Mouse (Mus musculus) retina, adult 2 months (tissue): Measurements from ENCODE around the gene Pik3cb.

Experiments
- DNase-seq: peaks from one replicate; pipeline ENCODE4 v3.0.0-alpha.2; 2012; ENCODE audit warnings: low read depth, low spot score

Gene Pik3cb

DNA sequence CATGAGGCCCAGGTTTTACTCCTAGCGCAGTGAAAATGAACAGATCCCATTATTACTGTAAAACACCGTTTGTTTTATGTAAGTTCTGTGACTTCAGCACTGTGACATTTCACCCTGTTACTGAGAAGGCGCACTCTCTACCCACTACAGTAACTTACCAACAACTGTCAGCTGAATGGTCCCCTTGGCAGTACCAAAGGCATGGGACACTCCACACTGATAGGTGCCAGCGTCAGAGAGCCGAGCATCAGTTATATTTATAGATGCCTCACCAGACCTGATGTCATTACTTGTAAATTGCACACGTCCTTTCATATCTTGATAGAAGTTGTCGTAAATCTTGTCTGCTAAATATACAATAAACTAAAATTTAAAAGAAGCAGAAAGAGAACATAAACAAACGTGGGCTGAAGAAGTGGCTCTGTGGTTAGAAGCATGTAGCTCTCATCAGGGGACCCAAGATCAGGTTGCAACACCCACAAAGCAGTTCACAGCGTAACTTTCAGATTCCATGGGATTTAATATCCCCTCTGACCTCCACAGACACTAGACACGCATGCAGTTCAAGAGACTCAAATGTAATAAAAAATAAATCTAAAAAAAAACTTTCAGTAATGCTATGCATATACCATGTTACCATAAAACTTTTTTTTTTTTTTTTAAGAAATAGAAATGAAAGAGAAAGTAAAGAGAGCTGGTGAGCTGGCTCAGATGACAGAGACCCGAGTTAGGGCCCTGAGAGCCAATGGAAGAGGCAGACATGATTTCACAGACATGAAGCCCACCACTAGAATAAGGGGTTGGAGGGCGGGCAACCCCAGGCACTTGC, 131.1 kb downstream of the Pik3cb start:
- no peak for DNase-seq

GRCm38 (mm10) chr9:99001326-99001725, 139.1 kb downstream of the Pik3cb start:
- DNase-seq = no peak

DNA sequence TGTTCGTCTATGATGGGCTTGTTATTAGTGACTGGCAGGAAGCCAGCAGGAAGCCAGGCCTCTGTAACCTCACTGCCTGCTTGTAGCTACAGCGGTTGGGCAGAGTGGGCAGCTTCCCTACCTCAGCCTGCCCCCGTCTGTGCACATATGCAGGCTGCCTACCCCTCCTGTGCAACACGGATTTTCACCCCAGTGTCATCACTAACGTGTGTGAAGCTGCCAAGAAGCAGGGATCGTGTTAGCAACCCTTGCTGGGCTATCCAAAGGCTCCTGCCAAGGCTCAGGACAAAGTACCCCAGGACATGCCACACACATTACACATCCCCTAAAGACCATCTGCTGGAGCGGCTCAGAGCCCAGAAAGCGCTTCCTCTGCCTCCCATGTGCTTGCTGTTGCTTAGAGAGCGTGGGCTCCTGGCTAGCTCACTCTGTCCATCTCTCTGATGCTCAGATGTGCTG, 140.5 kb downstream of the Pik3cb start:
- DNase-seq = no peak

DNA sequence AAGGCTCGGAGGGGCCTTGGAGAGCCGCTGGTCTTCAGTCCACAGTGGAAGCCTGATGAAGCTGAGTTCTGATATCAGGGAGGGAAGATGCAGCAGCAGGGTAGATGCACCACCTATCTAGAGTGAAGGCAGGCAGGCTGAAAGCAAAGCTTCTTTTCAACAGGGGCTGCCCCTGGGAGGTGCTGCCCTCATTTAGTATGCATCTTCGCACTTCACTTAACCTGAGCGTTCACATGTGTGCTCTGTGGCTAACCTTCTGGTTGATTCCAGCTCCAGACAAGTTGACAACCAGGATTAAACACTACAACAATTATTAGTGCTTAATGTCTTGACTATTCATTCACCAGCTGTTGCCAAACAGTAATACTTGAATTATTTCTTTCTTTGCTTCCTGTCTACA, 146.3 kb downstream of the Pik3cb start:
- no peak for DNase-seq

DNA sequence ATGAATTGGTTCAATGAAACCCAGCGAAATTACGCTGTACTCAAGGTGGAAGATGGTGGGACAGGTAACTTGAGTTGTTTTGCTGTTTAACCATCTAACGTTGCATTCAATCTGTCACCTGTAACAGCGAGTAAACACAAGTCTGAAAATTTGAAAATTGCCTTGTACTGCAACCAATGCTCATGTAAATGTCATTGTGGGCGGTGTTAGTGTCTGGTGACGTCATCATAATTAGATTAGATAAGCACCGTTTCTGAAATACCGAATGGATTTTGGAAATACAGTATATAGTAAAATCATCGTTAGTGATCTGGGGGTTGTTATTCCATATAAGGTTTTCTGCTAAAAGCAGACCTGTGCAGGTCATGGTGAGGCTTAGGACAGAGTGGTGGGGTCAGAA, 153.3 kb downstream of the Pik3cb start:
- no peak for DNase-seq
